Mouse (Mus musculus) midbrain, embryonic 14.5 days (tissue): ENCODE measurements at regions not wholly inside any gene's neighbourhood (a gene's known extent, or its start where the extent isn't known, plus 50 kb on each side); places are given as distances from the start of the nearest gene placed in this dataset.

ENCODE experiments used
- ATAC-seq: fragments of 200-750 bp; cut with Nextera tagmentation; 2 replicates; pipeline ENCODE4 v1.8.0; 2017; ENCODE audit warnings: moderate number of reproducible peaks, moderate library complexity; ENCODE audit not compliant: low FRiP score, low TSS enrichment
- DNase-seq: peaks from one replicate; pipeline ENCODE4 v3.0.0-alpha.2; 2015
- H3K27ac ChIP-seq: fragments of 300-500 bp; sonication (generic); replicated peaks from 2 replicates; pipeline ENCODE4 v1.5.1; 2014; ENCODE audit warnings: mild to moderate bottlenecking, low read depth, low read length, moderate library complexity
- H3K27me3 ChIP-seq: fragments of 300-500 bp; sonication (generic); 2 replicates; pipeline ENCODE4 v1.6.1; 2014; ENCODE audit warnings: low read length, control low read depth, mixed read lengths; ENCODE audit not compliant: control insufficient read depth, insufficient read depth
- H3K36me3 ChIP-seq: fragments of 300-500 bp; sonication (generic); 2 replicates; pipeline ENCODE4 v1.6.1; 2014; ENCODE audit warnings: low read length, control low read depth; ENCODE audit not compliant: control insufficient read depth, insufficient read depth
- H3K4me1 ChIP-seq: fragments of 300-500 bp; sonication (generic); 2 replicates; pipeline ENCODE4 v1.6.1; 2014; ENCODE audit warnings: mild to moderate bottlenecking, antibody characterized with exemption, low read length, control low read depth; ENCODE audit not compliant: control insufficient read depth, insufficient read depth
- H3K4me2 ChIP-seq: fragments of 300-500 bp; sonication (generic); 2 replicates; pipeline ENCODE4 v1.6.1; 2014; ENCODE audit warnings: mild to moderate bottlenecking, low read length, moderate library complexity
- H3K4me3 ChIP-seq: fragments of 300-500 bp; sonication (generic); replicated peaks from 2 replicates; pipeline ENCODE4 v1.5.1; 2014; ENCODE audit warnings: low read depth, low read length
- H3K9ac ChIP-seq: fragments of 300-500 bp; sonication (generic); replicated peaks from 2 replicates; pipeline ENCODE4 v1.6.1; 2014; ENCODE audit warnings: mild to moderate bottlenecking, low read length, moderate library complexity
- H3K9me3 ChIP-seq: fragments of 300-500 bp; sonication (generic); 2 replicates; pipeline ENCODE4 v1.6.1; 2016; ENCODE audit warnings: low read length, control low read depth, mixed read lengths; ENCODE audit not compliant: control insufficient read depth
- WGBS: fragments of 180-500 bp; shearing (Covaris S2); extraction: QIAGEN DNeasy Blood & Tissue Kit; methylation state at CpG from one replicate; pipeline ENCODE4 v1.1.7; 2014; 5-methylcytosine and 5-hydroxymethylcytosine counted together

DNA sequence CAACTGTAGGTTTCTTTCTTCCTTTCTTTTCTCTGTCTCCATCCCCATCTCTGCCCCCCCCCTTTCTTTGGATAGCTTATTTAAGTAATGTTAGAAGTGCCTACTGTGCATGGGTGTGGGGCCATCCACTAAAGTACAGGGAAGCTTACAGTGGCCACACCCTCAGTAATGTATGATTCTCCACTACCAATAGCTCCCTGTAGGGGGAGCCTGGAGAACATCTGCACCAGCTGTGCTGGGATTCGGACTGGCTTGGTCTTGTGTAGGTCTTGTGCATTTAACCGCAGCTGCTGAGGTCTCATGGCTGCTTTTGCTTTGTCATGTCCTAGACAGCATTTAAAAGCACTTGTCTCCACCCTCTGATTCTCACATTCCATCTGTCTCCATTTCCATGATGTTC is 196.8 kb upstream of the Dnajc24 start:
- ATAC-seq = no peak
- no peak overlapping the region for H3K4me3 ChIP-seq
- H3K4me1 ChIP-seq = peaks cover 5% of the 10 kb centered on the region; the same call in 1 of the 2 replicates
- H3K36me3 ChIP-seq = no peaks in the 10 kb centered on the region
- H3K4me2 ChIP-seq = no peak overlapping the region
- H3K9me3 ChIP-seq = no peaks in the 10 kb centered on the region
- H3K27me3 ChIP-seq = peaks cover 3% of the 10 kb centered on the region; the same call in 1 of the 2 replicates
- H3K27ac ChIP-seq = no peak overlapping the region
- no peak for DNase-seq
- 98% methylated on average over 2 of the region's 2 CpGs for WGBS
- H3K9ac ChIP-seq = no peak overlapping the region

DNA sequence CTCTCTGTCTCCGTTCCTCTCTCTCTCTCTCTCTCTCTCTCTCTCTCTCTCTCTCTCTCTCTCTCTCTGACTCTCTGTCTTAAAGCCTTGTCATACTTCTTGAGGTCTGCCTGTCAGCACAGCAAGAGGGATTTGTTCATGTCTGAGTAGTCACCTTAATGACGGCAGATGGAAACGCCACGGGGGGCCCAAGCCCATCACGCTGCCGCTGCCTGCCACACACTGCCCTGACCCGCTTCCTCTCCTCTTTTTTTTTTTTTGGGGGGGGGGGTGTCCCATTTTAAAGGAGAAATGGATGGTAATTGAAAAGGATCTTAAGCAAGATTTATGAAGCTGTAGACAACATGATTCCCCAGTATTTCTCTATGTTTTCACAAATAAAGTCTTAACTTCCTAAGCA is 191.8 kb upstream of the Dnajc24 start:
- 1% methylated on average over 7 of the region's 7 CpGs for WGBS
- peak overlapping the region; percentile 70 for H3K4me2 ChIP-seq
- H3K27me3 ChIP-seq = peaks cover 3% of the 10 kb centered on the region; the same call in 1 of the 2 replicates
- DNase-seq (peak; percentile 70), ATAC-seq (peak; percentile 29; the same call in 1 of the 2 replicates)
- peaks cover 20% of the 10 kb centered on the region; the same call in 1 of the 2 replicates for H3K4me1 ChIP-seq
- no peak overlapping the region; the same call in 1 of the 2 replicates for H3K9ac ChIP-seq
- no peak overlapping the region for H3K27ac ChIP-seq
- peak overlapping the region; percentile 36; the same call in 1 of the 2 replicates for H3K4me3 ChIP-seq
- H3K36me3 ChIP-seq = no peaks in the 10 kb centered on the region
- no peaks in the 10 kb centered on the region for H3K9me3 ChIP-seq

DNA sequence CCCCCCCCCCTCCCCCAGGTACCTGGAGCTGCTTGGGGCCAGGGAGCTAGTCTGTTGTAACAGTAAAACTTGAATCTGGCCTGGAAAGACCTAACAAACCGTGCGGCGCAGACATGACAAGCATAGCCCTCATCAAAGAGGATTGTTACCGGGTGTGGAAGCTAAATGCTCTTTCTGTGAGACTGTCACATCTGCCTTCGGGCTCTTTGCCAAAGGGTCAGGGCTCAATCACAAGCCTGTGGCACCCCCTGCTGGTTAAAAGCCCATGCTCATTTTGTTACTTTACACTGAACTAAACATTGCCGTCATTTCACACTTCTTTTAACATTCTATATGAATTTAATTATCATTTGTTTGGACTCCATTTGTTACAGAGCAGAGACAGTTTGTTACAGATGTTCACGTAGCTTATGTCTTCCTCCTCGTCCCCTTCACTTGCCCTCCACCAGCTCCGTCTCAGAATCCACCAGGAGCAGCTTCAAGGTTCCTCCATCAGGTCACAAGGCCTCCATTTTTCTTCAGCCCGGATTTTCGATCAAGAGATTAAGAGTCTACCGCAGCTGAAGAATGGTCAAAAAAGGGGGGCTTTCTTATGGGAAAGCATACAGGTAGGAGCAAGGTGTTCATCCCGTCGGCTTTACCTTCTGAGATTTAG is 191.1 kb upstream of the Dnajc24 start:
- H3K9me3 ChIP-seq = no peaks in the 10 kb centered on the region
- H3K27me3 ChIP-seq = peaks cover 3% of the 10 kb centered on the region; the same call in 1 of the 2 replicates
- DNase-seq (peak; percentile 96), ATAC-seq (peak; percentile 85)
- peak overlapping the region; percentile 36 for H3K4me3 ChIP-seq
- H3K4me2 ChIP-seq = peak overlapping the region; percentile 70
- 6% methylated on average over 14 of the region's 14 CpGs for WGBS
- peak overlapping the region; percentile 52 for H3K9ac ChIP-seq
- peak overlapping the region; percentile 76 for H3K27ac ChIP-seq
- H3K36me3 ChIP-seq = no peaks in the 10 kb centered on the region
- H3K4me1 ChIP-seq = peaks cover 20% of the 10 kb centered on the region; the same call in 1 of the 2 replicates

DNA sequence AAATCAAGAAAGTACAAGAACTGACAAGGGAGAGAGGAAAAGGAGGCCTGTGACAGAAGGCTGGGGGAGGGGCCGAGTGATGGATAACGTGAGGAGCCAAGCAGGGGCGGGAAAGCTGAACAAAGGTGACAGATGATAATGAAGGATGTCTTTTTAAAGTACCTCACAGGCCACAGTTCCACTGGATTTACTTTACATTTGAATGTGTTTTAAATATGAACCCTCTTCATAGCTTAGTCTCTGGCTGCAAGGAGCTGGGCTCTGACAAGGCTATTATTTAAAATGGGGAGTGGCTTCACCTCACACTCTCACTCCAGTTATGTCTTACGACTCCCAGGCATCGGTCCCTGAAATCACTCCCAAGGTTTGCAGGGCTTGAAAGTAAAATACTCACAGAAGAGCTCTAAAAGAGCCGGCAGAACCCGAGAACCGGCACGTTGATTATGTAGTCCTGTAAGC is 190.6 kb upstream of the Dnajc24 start:
- ATAC-seq = peak; percentile 32; the same call in 1 of the 2 replicates
- Histone ChIP-seq H3K9me3 (no peaks in the 10 kb centered on the region), H3K9ac (peak overlapping the region; percentile 52), H3K4me1 (peaks cover 20% of the 10 kb centered on the region; the same call in 1 of the 2 replicates), H3K36me3 (no peaks in the 10 kb centered on the region), H3K4me2 (peak overlapping the region; percentile 70), H3K27me3 (peaks cover 3% of the 10 kb centered on the region; the same call in 1 of the 2 replicates), H3K27ac (peak overlapping the region; percentile 76), H3K4me3 (peak overlapping the region; percentile 36)
- WGBS = under 1% methylated on average over 9 of the region's 9 CpGs
- DNase-seq = peak; percentile 73

DNA sequence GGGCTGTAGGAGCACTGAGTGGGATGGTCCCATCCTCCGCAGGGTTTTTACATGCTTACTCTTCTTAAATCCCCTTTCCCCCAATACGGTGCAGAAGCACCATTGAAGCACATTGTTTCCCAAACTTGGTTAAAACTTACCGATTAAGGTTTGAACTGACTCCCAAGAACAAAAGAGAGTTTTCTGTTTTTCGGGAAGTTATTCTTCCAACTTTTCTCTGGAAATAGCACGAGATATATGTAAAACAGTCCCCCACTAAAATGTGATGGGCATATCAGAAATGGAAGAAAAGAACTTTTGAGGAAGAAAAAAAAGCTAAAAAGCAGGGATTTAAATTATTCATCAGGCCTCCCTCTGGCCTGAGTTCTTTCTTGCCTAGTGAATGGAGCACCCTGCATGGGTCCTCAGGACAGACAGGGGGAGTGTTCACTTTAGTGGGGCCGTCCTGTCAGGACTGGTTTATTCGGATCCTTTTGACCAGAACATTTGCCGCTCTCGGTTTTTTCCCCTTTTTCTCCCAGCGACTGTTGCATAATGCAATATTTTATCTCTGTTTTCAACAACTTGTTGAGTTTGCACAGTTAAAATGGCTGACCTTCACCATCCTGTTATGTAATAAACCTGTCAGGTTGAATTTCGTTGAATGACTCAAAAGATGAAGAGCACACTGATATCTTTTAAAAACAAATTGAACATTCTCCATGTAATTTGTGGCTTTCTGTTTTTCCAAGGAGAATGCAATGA is 187.4 kb upstream of the Dnajc24 start:
- H3K27ac ChIP-seq = no peak overlapping the region
- H3K9ac ChIP-seq = no peak overlapping the region
- H3K27me3 ChIP-seq = no peaks in the 10 kb centered on the region
- WGBS = 5% methylated on average over 11 of the region's 11 CpGs
- H3K36me3 ChIP-seq = no peaks in the 10 kb centered on the region
- no peak overlapping the region for H3K4me2 ChIP-seq
- DNase-seq (peak; percentile 31), ATAC-seq (peak; percentile 55; the same call in 1 of the 2 replicates)
- peaks cover 20% of the 10 kb centered on the region; the same call in 1 of the 2 replicates for H3K4me1 ChIP-seq
- H3K4me3 ChIP-seq = no peak overlapping the region
- H3K9me3 ChIP-seq = no peaks in the 10 kb centered on the region

DNA sequence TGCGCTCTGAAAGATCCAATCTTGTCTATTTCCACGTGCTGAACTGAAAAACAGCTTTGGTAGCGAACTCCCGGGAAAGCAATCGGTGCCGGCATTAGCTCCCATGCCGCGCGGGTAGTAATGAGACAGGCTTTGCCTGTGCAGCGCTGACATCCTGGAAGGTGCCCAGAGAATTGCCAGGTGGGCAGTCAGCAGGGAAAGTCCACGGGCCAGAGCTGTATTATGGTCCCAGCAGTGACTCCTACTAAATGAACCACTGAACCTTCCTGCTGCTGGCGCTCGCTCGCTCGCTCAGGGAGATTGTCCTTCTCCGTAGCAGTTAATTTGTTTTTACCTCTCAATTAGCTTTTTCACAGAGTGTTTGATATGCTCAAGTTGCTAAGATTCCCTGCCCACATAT is 180.3 kb upstream of the Dnajc24 start:
- ATAC-seq = no peak
- WGBS = 53% methylated on average over 16 of the region's 16 CpGs
- no peaks in the 10 kb centered on the region for H3K36me3 ChIP-seq
- H3K4me3 ChIP-seq = no peak overlapping the region
- no peaks in the 10 kb centered on the region for H3K27me3 ChIP-seq
- no peak overlapping the region for H3K27ac ChIP-seq
- no peak overlapping the region for H3K9ac ChIP-seq
- H3K9me3 ChIP-seq = no peaks in the 10 kb centered on the region
- DNase-seq = peak; percentile 25
- 0 out of 2 replicates have a peak, but pooled peaks cover 3% of the 10 kb centered on the region for H3K4me1 ChIP-seq
- 0 out of 2 replicates have a peak overlapping the region, but pooled peaks have one; percentile 8 for H3K4me2 ChIP-seq

DNA sequence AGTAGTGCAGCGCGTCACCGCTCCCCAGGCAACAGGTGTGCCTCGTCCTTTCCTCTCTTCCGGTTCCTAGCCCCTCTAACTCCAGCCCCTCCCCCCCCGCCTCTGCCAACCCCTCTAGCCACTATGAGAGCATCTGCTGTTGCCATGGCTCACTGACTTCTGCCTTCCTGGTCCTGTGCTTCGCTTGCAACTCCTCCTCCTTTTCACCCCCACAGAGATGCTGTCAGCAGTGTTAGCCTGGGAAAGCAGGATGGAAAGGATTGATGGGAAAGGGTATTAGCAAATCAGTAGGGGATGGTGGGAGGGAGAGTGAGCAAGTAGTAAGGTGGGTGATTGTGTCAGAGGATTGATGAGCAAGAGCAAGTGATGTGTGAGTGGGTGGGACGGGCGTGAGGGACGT is 178.7 kb upstream of the Dnajc24 start:
- H3K27ac ChIP-seq = no peak overlapping the region
- H3K4me3 ChIP-seq = no peak overlapping the region
- no peaks in the 10 kb centered on the region for H3K9me3 ChIP-seq
- H3K36me3 ChIP-seq = no peaks in the 10 kb centered on the region
- peak overlapping the region; percentile 44 for H3K4me2 ChIP-seq
- H3K9ac ChIP-seq = no peak overlapping the region
- 0 out of 2 replicates have a peak, but pooled peaks cover 3% of the 10 kb centered on the region for H3K4me1 ChIP-seq
- ATAC-seq (peak; percentile 63; the same call in 1 of the 2 replicates), DNase-seq (peak; percentile 51)
- H3K27me3 ChIP-seq = no peaks in the 10 kb centered on the region
- 5% methylated on average over 9 of the region's 10 CpGs for WGBS

DNA sequence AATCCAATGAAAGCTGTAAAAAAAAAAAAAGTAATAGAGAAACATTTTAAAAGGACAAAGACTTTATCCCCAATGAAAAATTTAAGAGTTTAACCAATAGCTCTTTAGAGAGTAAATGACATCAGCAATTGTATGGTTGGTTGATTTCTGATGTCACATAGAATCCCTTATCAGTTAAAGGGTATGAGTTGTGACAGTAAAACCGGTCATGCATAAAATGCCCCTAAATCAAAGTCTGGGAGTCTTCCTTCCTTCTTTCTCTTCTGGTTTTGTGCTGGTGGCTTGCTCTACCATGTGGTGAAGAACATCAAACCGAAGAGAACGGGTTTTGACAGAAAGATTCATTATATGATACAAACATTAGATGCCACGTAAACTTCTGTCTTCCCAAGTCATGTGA is 159.3 kb upstream of the Dnajc24 start:
- no peaks in the 10 kb centered on the region for H3K36me3 ChIP-seq
- WGBS = 85% methylated on average over 4 of the region's 4 CpGs
- no peaks in the 10 kb centered on the region for H3K27me3 ChIP-seq
- H3K4me1 ChIP-seq = no peaks in the 10 kb centered on the region
- no peaks in the 10 kb centered on the region for H3K9me3 ChIP-seq
- no peak for ATAC-seq
- H3K4me2 ChIP-seq = no peak overlapping the region
- H3K9ac ChIP-seq = no peak overlapping the region
- no peak overlapping the region for H3K27ac ChIP-seq
- H3K4me3 ChIP-seq = no peak overlapping the region
- DNase-seq = no peak
